Mouse (Mus musculus) hindbrain, embryonic 11.5 days (tissue): ENCODE measurements around the gene Trio. TPM values are rescaled to one million over a fixed set of nuclear protein-coding genes. Genes with fewer than 3 reads are reported as not detected.

Source experiments
- ATAC-seq: fragments of 200-750 bp; cut with Nextera tagmentation; 2 replicates; pipeline ENCODE4 v1.8.0; 2017; ENCODE audit warnings: mild to moderate bottlenecking, moderate TSS enrichment, moderate library complexity; ENCODE audit not compliant: low FRiP score
- DNase-seq: peaks from one replicate; pipeline ENCODE4 v3.0.0-alpha.2; 2015; ENCODE audit warnings: low spot score
- H3K27ac ChIP-seq: fragments of 300-500 bp; sonication (generic); 2 replicates; pipeline ENCODE4 v1.5.1; 2014; ENCODE audit warnings: mild to moderate bottlenecking, low read depth, low read length
- H3K27me3 ChIP-seq: fragments of 300-500 bp; sonication (generic); 2 replicates; pipeline ENCODE4 v1.6.1; 2014; ENCODE audit warnings: mild to moderate bottlenecking, low read length, moderate library complexity, mixed read lengths; ENCODE audit not compliant: control insufficient read depth, insufficient read depth
- H3K36me3 ChIP-seq: fragments of 300-500 bp; sonication (generic); 2 replicates; pipeline ENCODE4 v1.6.1; 2014; ENCODE audit warnings: mild to moderate bottlenecking, low read length, moderate library complexity, mixed read lengths; ENCODE audit not compliant: control insufficient read depth, insufficient read depth
- H3K4me1 ChIP-seq: fragments of 300-500 bp; sonication (generic); replicated peaks from 2 replicates; pipeline ENCODE4 v1.6.1; 2014; ENCODE audit warnings: low read length, mixed read lengths; ENCODE audit not compliant: control insufficient read depth, insufficient read depth
- H3K4me2 ChIP-seq: fragments of 300-500 bp; sonication (generic); replicated peaks from 2 replicates; pipeline ENCODE4 v1.6.1; 2014; ENCODE audit warnings: mild to moderate bottlenecking, low read depth, low read length
- H3K4me3 ChIP-seq: fragments of 300-500 bp; sonication (generic); 2 replicates; pipeline ENCODE4 v1.5.1; 2014; ENCODE audit warnings: low read depth, low read length
- H3K9ac ChIP-seq: fragments of 300-500 bp; sonication (generic); 2 replicates; pipeline ENCODE4 v1.6.1; 2014; ENCODE audit warnings: low read depth, low read length
- H3K9me3 ChIP-seq: fragments of 300-500 bp; sonication (generic); 2 replicates; pipeline ENCODE4 v1.6.1; 2016; ENCODE audit warnings: low read length; ENCODE audit not compliant: control insufficient read depth
- WGBS: fragments of 180-500 bp; shearing (Covaris S2); extraction: QIAGEN DNeasy Blood & Tissue Kit; methylation state at CpG from one replicate; pipeline ENCODE4 v1.1.7; 2014; 5-methylcytosine and 5-hydroxymethylcytosine counted together
- polyA plus RNA-seq: library from polyadenylated mRNA; unstranded; fragments of >200 nt; fragmentation: Nextera tagmentation; extraction: Ambion mirVana; gene quantifications from 2 replicates; pipeline ENCODE4 v1.2.1, GENCODE M21; 2014

The Trio gene
- polyA plus RNA-seq, 1 experiment from 2014 or later, result 49.8 TPM

DNA sequence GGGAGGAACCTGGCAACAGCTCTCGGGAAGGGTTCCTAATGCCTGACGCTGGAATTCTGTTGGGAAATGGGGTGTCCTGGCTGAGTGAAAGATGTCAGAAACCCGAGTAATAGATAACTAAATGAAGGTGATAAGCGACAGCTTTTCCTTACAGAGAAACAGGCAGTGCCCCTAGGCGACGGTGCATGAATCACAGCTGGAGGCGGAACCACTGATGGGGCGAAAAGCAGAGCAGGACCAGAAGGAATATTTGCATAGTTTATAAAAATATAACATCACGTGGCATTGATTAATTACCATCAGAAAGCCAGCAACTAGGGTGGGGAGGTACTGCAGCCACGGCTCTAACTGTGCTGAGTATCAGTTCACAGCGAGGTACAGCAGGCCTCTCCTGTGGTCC is 233.2 kb downstream of the Trio start:
- WGBS, result 68% methylated on average over 11 of the region's 11 CpGs
- Histone ChIP-seq H3K27ac (no peak overlapping the region), H3K4me3 (no peak overlapping the region), H3K9ac (no peak overlapping the region), H3K27me3 (no peaks in the 10 kb centered on the region), H3K9me3 (no peaks in the 10 kb centered on the region), H3K36me3 (no peaks in the 10 kb centered on the region), H3K4me2 (no peak overlapping the region), H3K4me1 (peaks cover 7% of the 10 kb centered on the region)
- no peak for ATAC-seq
- no peak for DNase-seq

DNA sequence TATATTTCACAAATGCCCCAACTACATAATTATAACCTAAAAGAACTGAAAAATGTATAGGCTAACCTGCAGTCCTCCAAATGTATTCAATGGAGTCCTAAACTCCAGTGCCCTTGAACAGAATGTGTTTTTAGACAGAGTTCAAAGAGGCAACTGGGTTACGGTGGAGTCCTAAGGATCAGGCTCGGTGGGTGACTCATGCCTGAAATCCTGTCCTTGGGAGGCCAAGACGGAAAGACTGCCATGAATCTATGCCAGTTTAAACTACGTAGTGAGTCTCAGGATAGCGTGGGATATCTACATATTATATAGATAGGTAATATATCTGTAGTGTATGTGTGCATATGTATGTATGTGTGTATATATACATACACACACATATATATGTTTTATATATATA is 234.5 kb downstream of the Trio start:
- no peak overlapping the region for H3K27ac ChIP-seq
- no peak overlapping the region for H3K4me3 ChIP-seq
- DNase-seq, result no peak
- 94% methylated on average over 5 of the region's 5 CpGs for WGBS
- ATAC-seq, result no peak
- H3K27me3 ChIP-seq, result no peaks in the 10 kb centered on the region
- H3K4me2 ChIP-seq, result no peak overlapping the region
- H3K4me1 ChIP-seq, result peaks cover 7% of the 10 kb centered on the region
- H3K36me3 ChIP-seq, result no peaks in the 10 kb centered on the region
- H3K9me3 ChIP-seq, result no peaks in the 10 kb centered on the region
- no peak overlapping the region for H3K9ac ChIP-seq

DNA sequence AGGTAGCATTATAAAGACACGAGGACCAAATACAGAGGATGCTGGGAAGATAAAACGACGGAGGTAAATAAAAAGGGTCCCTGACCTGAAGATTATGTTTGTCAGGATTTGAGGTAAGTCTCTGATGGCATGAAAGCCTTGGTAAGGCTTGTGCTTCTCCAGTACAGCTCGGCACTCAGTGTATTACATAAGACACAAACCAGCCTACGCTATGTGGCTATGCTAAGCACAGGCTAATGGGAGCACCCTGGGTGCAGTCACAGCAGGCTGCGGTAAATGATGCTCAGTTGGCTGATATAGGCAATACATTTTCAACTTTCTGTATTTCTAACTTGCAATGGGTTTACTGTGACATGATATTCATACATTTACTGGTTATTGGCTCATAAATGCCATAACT is 234.9 kb downstream of the Trio start:
- no peak overlapping the region for H3K4me3 ChIP-seq
- no peak for DNase-seq
- no peak overlapping the region for H3K9ac ChIP-seq
- no peaks in the 10 kb centered on the region for H3K27me3 ChIP-seq
- H3K4me1 ChIP-seq, result peaks cover 7% of the 10 kb centered on the region
- no peak overlapping the region for H3K27ac ChIP-seq
- no peaks in the 10 kb centered on the region for H3K36me3 ChIP-seq
- WGBS, result 94% methylated on average over 6 of the region's 6 CpGs
- no peak for ATAC-seq
- H3K4me2 ChIP-seq, result no peak overlapping the region
- no peaks in the 10 kb centered on the region for H3K9me3 ChIP-seq

DNA sequence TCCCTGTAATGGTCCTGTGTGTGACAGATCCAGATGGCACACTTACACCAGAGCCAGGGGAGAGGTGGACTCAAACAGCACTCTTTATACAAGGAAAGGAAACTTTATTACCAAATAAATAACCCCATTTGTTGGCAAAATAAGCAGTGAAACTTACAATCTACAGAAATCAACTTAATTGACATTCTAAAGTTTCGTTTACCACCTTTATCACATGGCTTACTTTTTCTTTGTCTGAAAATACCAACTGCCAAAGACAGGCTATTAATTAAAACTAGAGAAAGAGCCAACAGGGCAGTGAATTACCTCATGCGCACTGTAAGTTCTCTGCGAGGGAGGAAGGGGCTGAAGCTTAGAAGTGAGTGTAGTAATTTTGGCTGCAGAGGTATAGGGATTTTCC is 236.3 kb downstream of the Trio start:
- Histone ChIP-seq H3K9me3 (no peaks in the 10 kb centered on the region), H3K4me3 (no peak overlapping the region), H3K9ac (no peak overlapping the region), H3K27me3 (no peaks in the 10 kb centered on the region), H3K36me3 (no peaks in the 10 kb centered on the region), H3K27ac (peak overlapping the region; percentile 79; the same call in 1 of the 2 replicates), H3K4me2 (no peak overlapping the region), H3K4me1 (peaks cover 8% of the 10 kb centered on the region)
- WGBS, result 85% methylated on average over 3 of the region's 3 CpGs
- ATAC-seq (no peak), DNase-seq (no peak)

DNA sequence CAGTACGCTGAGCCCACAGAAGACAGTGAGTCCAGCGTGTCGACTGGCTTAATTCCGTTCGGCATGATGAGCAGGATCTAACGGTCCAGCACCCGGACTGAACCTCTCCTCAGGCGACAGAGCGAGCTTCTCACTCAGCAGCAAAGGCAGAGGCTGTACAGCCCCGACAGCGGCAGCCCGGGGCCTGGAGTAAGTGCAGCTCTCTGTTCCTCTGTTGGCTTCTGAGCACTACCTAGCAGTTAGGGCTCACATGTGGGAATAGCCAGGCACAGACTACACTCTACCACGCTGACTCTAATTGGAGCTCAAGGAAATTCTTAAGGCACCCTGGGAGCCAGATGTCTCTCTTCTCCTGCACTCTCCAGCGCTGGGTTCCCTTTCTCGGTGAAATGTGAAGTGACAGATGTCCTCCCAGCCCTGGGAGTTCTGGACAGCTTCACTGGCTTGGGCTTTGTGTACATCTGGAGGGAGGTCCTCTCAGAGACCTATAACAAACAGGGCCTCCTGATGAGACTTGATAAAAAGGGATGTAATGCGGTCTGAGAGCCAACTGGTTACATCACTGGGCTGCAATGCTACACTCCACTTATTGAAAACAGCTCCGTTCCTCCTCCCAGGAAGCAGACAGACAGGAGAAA is 237.4 kb downstream of the Trio start:
- Histone ChIP-seq H3K4me1 (peaks cover 16% of the 10 kb centered on the region), H3K4me3 (peak overlapping the region; percentile 24), H3K9me3 (no peaks in the 10 kb centered on the region), H3K27ac (peak overlapping the region; percentile 79), H3K27me3 (no peaks in the 10 kb centered on the region), H3K36me3 (no peaks in the 10 kb centered on the region), H3K9ac (peak overlapping the region; percentile 45), H3K4me2 (peak overlapping the region; percentile 11; the same call in 1 of the 2 replicates)
- 46% methylated on average over 17 of the region's 17 CpGs for WGBS
- no peak for ATAC-seq
- peak; percentile 60 for DNase-seq

DNA sequence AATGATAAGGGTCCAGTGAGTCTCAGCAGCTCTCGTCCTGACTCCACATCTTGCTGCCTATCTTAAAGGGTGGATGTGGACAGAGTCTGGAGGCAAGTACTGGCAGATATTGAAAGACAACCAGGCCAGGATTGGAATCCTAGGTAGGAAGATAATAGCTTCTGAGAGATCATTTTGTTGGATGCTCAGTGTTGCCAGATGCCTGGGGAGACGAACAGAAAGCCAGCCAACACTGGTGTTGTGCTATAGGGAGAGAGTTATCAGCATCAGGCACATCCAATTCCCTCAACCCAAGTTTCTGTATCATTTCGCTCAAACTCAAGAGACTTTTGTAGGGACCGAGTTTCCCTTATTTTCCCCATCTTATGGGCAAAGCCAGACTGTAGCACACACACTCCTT is 238.5 kb downstream of the Trio start:
- Histone ChIP-seq H3K4me2 (peak overlapping the region; percentile 19; the same call in 1 of the 2 replicates), H3K27me3 (no peaks in the 10 kb centered on the region), H3K4me3 (peak overlapping the region; percentile 24; the same call in 1 of the 2 replicates), H3K4me1 (peaks cover 19% of the 10 kb centered on the region), H3K27ac (no peak overlapping the region; the same call in 1 of the 2 replicates), H3K36me3 (no peaks in the 10 kb centered on the region), H3K9ac (no peak overlapping the region), H3K9me3 (no peaks in the 10 kb centered on the region)
- no peak for ATAC-seq
- DNase-seq, result no peak
- WGBS, result 81% methylated on average over 4 of the region's 4 CpGs

DNA sequence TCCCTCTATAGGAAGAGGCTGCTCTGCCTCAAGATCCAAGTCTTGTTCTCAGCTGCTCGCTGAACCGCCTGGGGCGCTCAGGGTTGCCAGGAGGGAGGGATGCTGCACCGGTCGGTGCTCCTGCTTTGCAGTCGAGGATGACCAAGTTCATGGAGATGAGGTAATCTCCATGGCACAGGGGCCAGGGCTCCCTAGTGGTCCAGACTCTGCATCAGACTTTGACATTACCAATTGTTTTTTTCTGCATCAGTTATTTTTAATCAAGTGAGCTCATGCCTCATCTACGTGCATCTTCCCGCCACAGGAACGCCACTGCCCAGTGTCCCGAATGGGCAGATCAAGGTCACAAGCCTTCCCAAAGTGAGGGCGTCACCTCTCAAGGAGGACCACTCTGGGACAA is 239.2 kb downstream of the Trio start:
- H3K9ac ChIP-seq, result no peak overlapping the region

DNA sequence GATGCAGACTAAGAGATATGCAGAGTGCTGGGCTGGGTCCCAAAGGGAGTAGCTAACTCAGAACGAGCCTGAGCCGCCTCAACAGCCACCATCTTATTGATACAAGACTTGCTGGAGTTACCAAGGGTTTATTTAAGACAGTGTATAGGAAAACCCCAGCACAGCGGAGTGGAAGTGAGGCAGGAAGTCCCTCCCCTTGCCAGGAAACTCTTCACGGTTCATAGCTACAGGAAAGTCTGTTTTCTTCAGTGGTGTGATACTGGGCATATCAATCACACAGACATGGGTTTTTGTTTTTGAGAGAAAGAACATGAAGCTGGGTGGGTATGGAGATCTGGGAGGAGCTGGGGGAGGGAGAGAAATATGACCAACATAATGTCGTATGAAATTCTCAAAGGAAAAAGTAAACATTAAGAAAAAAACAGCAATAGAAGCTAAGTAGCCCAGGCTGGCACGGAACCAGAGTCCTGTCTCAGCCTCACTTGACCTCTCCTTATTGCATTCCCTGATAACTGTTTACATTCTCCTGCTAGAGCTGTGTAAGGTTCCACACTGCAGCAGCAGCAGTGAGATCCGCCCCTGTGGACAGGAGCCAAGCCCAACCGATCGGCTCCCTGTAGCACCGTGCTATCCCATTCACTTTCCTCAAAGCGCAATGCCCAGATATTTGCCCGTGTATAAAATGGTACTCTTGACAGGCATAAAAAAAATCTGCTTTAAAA is 240.2 kb downstream of the Trio start:
- no peaks in the 10 kb centered on the region for H3K27me3 ChIP-seq
- no peak overlapping the region for H3K4me3 ChIP-seq
- no peaks in the 10 kb centered on the region for H3K36me3 ChIP-seq
- peaks cover 19% of the 10 kb centered on the region for H3K4me1 ChIP-seq
- H3K4me2 ChIP-seq, result no peak overlapping the region; the same call in 1 of the 2 replicates
- H3K27ac ChIP-seq, result peak overlapping the region; percentile 39; the same call in 1 of the 2 replicates
- 63% methylated on average over 12 of the region's 12 CpGs for WGBS
- H3K9ac ChIP-seq, result no peak overlapping the region
- no peak for DNase-seq
- no peaks in the 10 kb centered on the region for H3K9me3 ChIP-seq
- ATAC-seq, result no peak

More for the DNA sequence above, 239.2 kb downstream of the Trio start:
- Histone ChIP-seq H3K4me1 (peaks cover 19% of the 10 kb centered on the region), H3K36me3 (no peaks in the 10 kb centered on the region), H3K27ac (no peak overlapping the region), H3K9me3 (no peaks in the 10 kb centered on the region), H3K4me3 (peak overlapping the region; percentile 12; the same call in 1 of the 2 replicates), H3K27me3 (no peaks in the 10 kb centered on the region), H3K4me2 (0 out of 2 replicates have a peak overlapping the region, but pooled peaks have one; percentile 15)
- DNase-seq, result no peak
- WGBS, result 40% methylated on average over 11 of the region's 11 CpGs
- peak; percentile 20 for ATAC-seq
